Mouse (Mus musculus): ENCODE measurements around the gene Olfr1141. TPM values are rescaled to one million over a fixed set of nuclear protein-coding genes. Genes with fewer than 3 reads are reported as not detected.

Gene Olfr1141
- polyA plus RNA-seq (2015; fragmentation: Nextera tagmentation; extraction: Ambion mirVana), result not detected in 2 replicates

GRCm38 (mm10) chr2:87753891-87754290, at the start of gene Olfr1141:
Gene Olfr1141, minus strand, starts transcription at chr2:87753991.
- WGBS, result 75% methylated on average over 1 of the region's 1 CpGs
- H3K9me3 ChIP-seq, result 0 out of 2 replicates have a peak, but pooled peaks cover 2% of the 10 kb centered on the region
- H3K9ac ChIP-seq, result no peak within 1 kb of the TSS
- H3K4me1 ChIP-seq, result no peaks in the 10 kb centered on the region
- no peaks in the 10 kb centered on the region for H3K27me3 ChIP-seq
- H3K36me3 ChIP-seq, result no peaks in the 10 kb centered on the region
- ATAC-seq (ENCODE audit: borderline replicate concordance, extremely low read depth, low FRiP score, low TSS enrichment), result no peak
- no peak within 1 kb of the TSS for H3K4me2 ChIP-seq
- no peak within 1 kb of the TSS for H3K27ac ChIP-seq
- H3K4me3 ChIP-seq, result no peak within 1 kb of the TSS

DNA sequence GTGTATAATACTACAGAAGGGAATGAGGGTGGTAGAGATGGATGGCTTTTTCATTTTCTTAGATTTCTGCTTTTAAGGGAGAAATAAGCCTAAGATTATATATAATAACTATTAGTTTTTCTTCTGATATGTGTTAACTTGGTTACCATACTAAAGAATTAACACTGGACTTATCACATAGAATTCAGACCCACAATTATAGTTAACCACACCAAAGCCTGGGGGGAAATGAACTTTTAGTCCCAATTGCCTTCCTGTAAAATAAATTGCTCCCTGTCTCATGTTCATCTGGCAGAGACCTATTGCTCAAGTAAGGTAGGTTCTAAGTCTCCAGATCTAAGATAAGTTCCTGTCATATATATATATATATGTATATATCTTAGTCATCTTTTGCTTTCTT, 46.5 kb upstream of the Olfr1141 start, which contains the start of gene Olfr1143:
Gene Olfr1143 (plus strand): TSS at position 301 of the 400 bp plus-strand sequence.
- Histone ChIP-seq H3K27ac (no peak within 1 kb of the TSS), H3K27me3 (no peaks in the 10 kb centered on the region), H3K4me2 (no peak within 1 kb of the TSS)

DNA sequence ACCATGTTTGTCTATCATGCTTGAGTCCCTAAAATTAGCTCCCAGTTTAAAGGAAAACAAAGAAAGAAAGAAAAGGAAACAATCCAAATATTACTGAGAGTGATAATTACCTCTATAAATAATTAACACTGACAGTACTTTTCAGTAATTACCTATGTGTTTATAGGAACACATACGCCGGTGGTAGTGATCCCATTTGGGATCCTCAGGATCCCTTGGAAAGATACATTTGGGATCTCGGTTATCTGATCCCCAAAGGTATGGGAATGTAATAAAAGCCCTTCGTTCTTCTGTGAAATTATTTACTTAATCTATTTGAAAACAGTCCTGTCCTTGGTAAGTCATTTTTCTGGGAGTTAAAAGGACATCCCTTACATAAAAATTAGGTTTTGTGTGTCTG, 25.4 kb upstream of the Olfr1141 start, which contains the start of gene Olfr152:
Gene Olfr152 (plus strand): TSS at position 301 of the 400 bp plus-strand sequence.
- Histone ChIP-seq H3K9me3 (no peaks in the 10 kb centered on the region), H3K4me3 (no peak within 1 kb of the TSS), H3K4me1 (no peaks in the 10 kb centered on the region), H3K27me3 (no peaks in the 10 kb centered on the region), H3K36me3 (no peaks in the 10 kb centered on the region), H3K27ac (no peak within 1 kb of the TSS), H3K9ac (no peak within 1 kb of the TSS), H3K4me2 (no peak within 1 kb of the TSS)
- WGBS, result 64% methylated on average over 4 of the region's 4 CpGs
- no peak for ATAC-seq (ENCODE audit: borderline replicate concordance, extremely low read depth, low FRiP score, low TSS enrichment)

More for the DNA sequence above, 46.5 kb upstream of the Olfr1141 start, which contains the start of gene Olfr1143:
- Histone ChIP-seq H3K9me3 (no peaks in the 10 kb centered on the region), H3K4me3 (no peak within 1 kb of the TSS), H3K4me1 (no peaks in the 10 kb centered on the region), H3K36me3 (no peaks in the 10 kb centered on the region), H3K9ac (no peak within 1 kb of the TSS)
- ATAC-seq (ENCODE audit: borderline replicate concordance, extremely low read depth, low FRiP score, low TSS enrichment), result no peak

DNA sequence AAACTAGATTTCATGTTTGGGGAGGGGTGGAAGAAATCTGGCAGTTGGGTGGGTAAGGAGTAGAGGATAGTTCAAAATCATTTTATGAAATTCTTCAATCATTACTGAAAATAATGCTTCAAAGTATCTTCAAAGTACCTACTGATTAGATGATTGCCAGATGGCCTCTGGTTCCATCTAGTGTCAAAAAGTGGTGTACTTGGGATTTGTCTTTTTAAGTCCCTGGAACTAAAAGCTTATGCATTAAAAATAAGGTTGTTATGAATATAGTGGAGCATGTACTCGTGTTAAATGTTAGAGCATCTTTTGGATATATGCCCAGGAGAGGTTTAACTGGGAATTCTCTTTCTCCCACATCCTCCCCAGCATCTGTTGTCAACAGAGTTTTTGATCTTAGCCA, 22.4 kb upstream of the Olfr1141 start:
- H3K27ac ChIP-seq, result no peak overlapping the region
- no peak overlapping the region for H3K9ac ChIP-seq
- H3K9me3 ChIP-seq, result no peaks in the 10 kb centered on the region
- H3K27me3 ChIP-seq, result no peaks in the 10 kb centered on the region
- WGBS, result 54% methylated on average over 1 of the region's 1 CpGs
- H3K4me3 ChIP-seq, result no peak overlapping the region
- H3K4me2 ChIP-seq, result no peak overlapping the region
- ATAC-seq (ENCODE audit: borderline replicate concordance, extremely low read depth, low FRiP score, low TSS enrichment), result no peak
- H3K36me3 ChIP-seq, result no peaks in the 10 kb centered on the region
- no peaks in the 10 kb centered on the region for H3K4me1 ChIP-seq

GRCm38 (mm10) chr2:87743452-87743851, 10.3 kb downstream of the Olfr1141 start, which contains the start of gene Olfr1140:
Gene Olfr1140, plus strand, starts transcription at chr2:87743752.
- H3K4me3 ChIP-seq, result no peak within 1 kb of the TSS
- H3K27ac ChIP-seq, result no peak within 1 kb of the TSS
- no peak within 1 kb of the TSS for H3K9ac ChIP-seq
- no peaks in the 10 kb centered on the region for H3K27me3 ChIP-seq
- 67% methylated on average over 3 of the region's 3 CpGs for WGBS
- no peaks in the 10 kb centered on the region for H3K4me1 ChIP-seq
- no peaks in the 10 kb centered on the region for H3K9me3 ChIP-seq
- ATAC-seq (ENCODE audit: borderline replicate concordance, extremely low read depth, low FRiP score, low TSS enrichment), result no peak
- H3K36me3 ChIP-seq, result no peaks in the 10 kb centered on the region
- no peak within 1 kb of the TSS for H3K4me2 ChIP-seq

DNA sequence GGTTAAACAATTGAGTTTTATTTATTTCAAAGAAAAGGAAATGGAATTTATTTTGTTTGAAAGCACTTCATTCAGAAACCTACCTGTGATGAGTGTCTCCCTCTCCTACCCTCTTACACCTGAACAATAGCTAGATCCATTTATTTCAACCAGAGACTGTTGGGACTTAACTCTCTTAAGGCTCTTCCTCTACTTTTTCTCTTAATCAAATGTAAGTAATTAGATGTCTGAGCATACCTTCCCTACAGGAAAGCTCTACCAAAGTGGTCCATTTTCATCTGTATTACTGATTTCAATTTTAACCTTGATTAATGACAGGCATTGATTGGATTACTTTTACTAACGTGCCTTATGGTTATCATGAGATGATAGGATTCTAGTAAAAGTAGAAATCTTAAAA, 13.9 kb downstream of the Olfr1141 start, which contains the start of gene Olfr1138:
Gene Olfr1138 (minus strand): TSS at position 101 of the 400 bp plus-strand sequence.
- Histone ChIP-seq H3K27ac (no peak within 1 kb of the TSS), H3K27me3 (no peaks in the 10 kb centered on the region), H3K4me1 (no peaks in the 10 kb centered on the region), H3K4me2 (no peak within 1 kb of the TSS), H3K36me3 (no peaks in the 10 kb centered on the region), H3K9me3 (no peaks in the 10 kb centered on the region), H3K9ac (no peak within 1 kb of the TSS), H3K4me3 (no peak within 1 kb of the TSS)
- WGBS, result 87% methylated on average over 1 of the region's 1 CpGs
- no peak for ATAC-seq (ENCODE audit: borderline replicate concordance, extremely low read depth, low FRiP score, low TSS enrichment)

DNA sequence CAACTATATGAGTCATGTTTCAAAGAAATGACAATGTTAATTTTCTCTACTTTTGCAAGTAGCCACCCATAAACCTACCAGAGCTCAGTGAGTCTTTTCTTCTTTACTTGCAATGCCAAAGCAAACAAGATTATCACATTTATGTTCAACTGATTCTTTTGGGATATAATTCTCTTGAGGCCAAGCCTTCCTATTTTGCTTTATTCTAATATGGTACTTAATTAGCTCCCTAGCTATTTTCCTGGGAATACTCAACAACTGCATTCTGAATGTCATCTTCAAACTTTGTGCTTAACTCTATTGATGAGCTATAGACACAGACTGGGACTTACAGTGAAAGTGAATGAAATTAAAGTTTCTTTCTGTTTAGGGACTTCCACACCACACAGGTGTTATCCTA, 40.7 kb downstream of the Olfr1141 start, which contains the start of gene Olfr1137:
Gene Olfr1137 (minus strand): TSS at position 101 of the 400 bp plus-strand sequence.
- H3K36me3 ChIP-seq, result no peaks in the 10 kb centered on the region
- no peak for ATAC-seq (ENCODE audit: borderline replicate concordance, extremely low read depth, low FRiP score, low TSS enrichment)
- no peak within 1 kb of the TSS for H3K9ac ChIP-seq
- no peak within 1 kb of the TSS for H3K27ac ChIP-seq
- H3K27me3 ChIP-seq, result no peaks in the 10 kb centered on the region
- no peaks in the 10 kb centered on the region for H3K4me1 ChIP-seq
- no peak within 1 kb of the TSS for H3K4me3 ChIP-seq
- H3K4me2 ChIP-seq, result no peak within 1 kb of the TSS
- H3K9me3 ChIP-seq, result no peaks in the 10 kb centered on the region

Other genes starting within 250 kb of the Olfr1141 start
- not detected in 2 replicates for gene Pramel6, start 247.4 kb downstream of the Olfr1141 start, polyA plus RNA-seq (2015; fragmentation: Nextera tagmentation; extraction: Ambion mirVana)
- gene Olfr153, start 222.2 kb downstream of the Olfr1141 start, polyA plus RNA-seq (2015; fragmentation: Nextera tagmentation; extraction: Ambion mirVana), result not detected in 2 replicates
- not detected in 2 replicates for gene Olfr1128, start 208.4 kb downstream of the Olfr1141 start, polyA plus RNA-seq (2015; fragmentation: Nextera tagmentation; extraction: Ambion mirVana)
- gene Olfr1129, start 180.1 kb downstream of the Olfr1141 start, polyA plus RNA-seq (2015; fragmentation: Nextera tagmentation; extraction: Ambion mirVana), result not detected in 2 replicates
- not detected in 2 replicates for gene Olfr1130, start 147.8 kb downstream of the Olfr1141 start, polyA plus RNA-seq (2015; fragmentation: Nextera tagmentation; extraction: Ambion mirVana)
- not detected in 2 replicates for gene Olfr1131, start 126.9 kb downstream of the Olfr1141 start, polyA plus RNA-seq (2015; fragmentation: Nextera tagmentation; extraction: Ambion mirVana)
- gene Olfr1132, start 116.5 kb downstream of the Olfr1141 start, polyA plus RNA-seq (2015; fragmentation: Nextera tagmentation; extraction: Ambion mirVana), result not detected in 2 replicates
- gene Olfr1133, start 106.6 kb downstream of the Olfr1141 start, polyA plus RNA-seq (2015; fragmentation: Nextera tagmentation; extraction: Ambion mirVana), result not detected in 2 replicates
- gene Olfr1134, start 95.5 kb downstream of the Olfr1141 start, polyA plus RNA-seq (2015; fragmentation: Nextera tagmentation; extraction: Ambion mirVana), result not detected in 2 replicates
- not detected in 2 replicates for gene Olfr1135, start 80.3 kb downstream of the Olfr1141 start, polyA plus RNA-seq (2015; fragmentation: Nextera tagmentation; extraction: Ambion mirVana)
- not detected in 2 replicates for gene Olfr1136, start 60.0 kb downstream of the Olfr1141 start, polyA plus RNA-seq (2015; fragmentation: Nextera tagmentation; extraction: Ambion mirVana)
- not detected in 2 replicates for gene Olfr1137, start 40.8 kb downstream of the Olfr1141 start, polyA plus RNA-seq (2015; fragmentation: Nextera tagmentation; extraction: Ambion mirVana)
- not detected in 2 replicates for gene Olfr1138, start 14.0 kb downstream of the Olfr1141 start, polyA plus RNA-seq (2015; fragmentation: Nextera tagmentation; extraction: Ambion mirVana)
- gene Olfr1140, start 10.2 kb downstream of the Olfr1141 start, polyA plus RNA-seq (2015; fragmentation: Nextera tagmentation; extraction: Ambion mirVana), result not detected in 2 replicates
- not detected in 2 replicates for gene Olfr152, start 25.5 kb upstream of the Olfr1141 start, polyA plus RNA-seq (2015; fragmentation: Nextera tagmentation; extraction: Ambion mirVana)
- not detected in 2 replicates for gene Olfr1143, start 46.6 kb upstream of the Olfr1141 start, polyA plus RNA-seq (2015; fragmentation: Nextera tagmentation; extraction: Ambion mirVana)
- not detected in 2 replicates for gene Olfr1145, start 55.8 kb upstream of the Olfr1141 start, polyA plus RNA-seq (2015; fragmentation: Nextera tagmentation; extraction: Ambion mirVana)
- not detected in 2 replicates for gene Olfr1148, start 76.5 kb upstream of the Olfr1141 start, polyA plus RNA-seq (2015; fragmentation: Nextera tagmentation; extraction: Ambion mirVana)
- gene Olfr1150-ps1, start 90.0 kb upstream of the Olfr1141 start, polyA plus RNA-seq (2015; fragmentation: Nextera tagmentation; extraction: Ambion mirVana), result not detected in 2 replicates
- not detected in 2 replicates for gene Olfr1151, start 101.9 kb upstream of the Olfr1141 start, polyA plus RNA-seq (2015; fragmentation: Nextera tagmentation; extraction: Ambion mirVana)
- not detected in 2 replicates for gene Olfr1152, start 112.5 kb upstream of the Olfr1141 start, polyA plus RNA-seq (2015; fragmentation: Nextera tagmentation; extraction: Ambion mirVana)
- not detected in 2 replicates for gene Olfr1153, start 141.0 kb upstream of the Olfr1141 start, polyA plus RNA-seq (2015; fragmentation: Nextera tagmentation; extraction: Ambion mirVana)
- not detected in 2 replicates for gene Olfr1154, start 151.2 kb upstream of the Olfr1141 start, polyA plus RNA-seq (2015; fragmentation: Nextera tagmentation; extraction: Ambion mirVana)
- not detected in 2 replicates for gene Olfr1155, start 191.1 kb upstream of the Olfr1141 start, polyA plus RNA-seq (2015; fragmentation: Nextera tagmentation; extraction: Ambion mirVana)
- gene Olfr1156, start 199.1 kb upstream of the Olfr1141 start, polyA plus RNA-seq (2015; fragmentation: Nextera tagmentation; extraction: Ambion mirVana), result not detected in 2 replicates
- gene Olfr1157, start 214.3 kb upstream of the Olfr1141 start, polyA plus RNA-seq (2015; fragmentation: Nextera tagmentation; extraction: Ambion mirVana), result not detected in 2 replicates
- not detected in 2 replicates for gene Olfr74, start 220.7 kb upstream of the Olfr1141 start, polyA plus RNA-seq (2015; fragmentation: Nextera tagmentation; extraction: Ambion mirVana)
- gene Olfr1158, start 236.1 kb upstream of the Olfr1141 start, polyA plus RNA-seq (2015; fragmentation: Nextera tagmentation; extraction: Ambion mirVana), result not detected in 2 replicates